Mouse (Mus musculus) midbrain, postnatal 0 days (tissue): ENCODE data around the gene Rpl10a. TPM values are rescaled to one million over a fixed set of nuclear protein-coding genes. Genes with fewer than 3 reads are reported as not detected.

ENCODE experiments used
- ATAC-seq: fragments of 200-750 bp; cut with Nextera tagmentation; 2 replicates; pipeline ENCODE4 v1.8.0; 2017; ENCODE audit warnings: moderate number of reproducible peaks, mild to moderate bottlenecking, moderate TSS enrichment, moderate library complexity; ENCODE audit not compliant: low FRiP score
- DNase-seq: peaks from one replicate; pipeline ENCODE4 v3.0.0-alpha.2; 2015; ENCODE audit warnings: low spot score
- H3K27ac ChIP-seq: fragments of 300-500 bp; sonication (generic); 2 replicates; pipeline ENCODE4 v1.5.1; 2014; ENCODE audit warnings: low read depth, mild to moderate bottlenecking, low read length, mixed read lengths
- H3K27me3 ChIP-seq: fragments of 300-500 bp; sonication (generic); 2 replicates; pipeline ENCODE4 v1.6.1; 2014; ENCODE audit warnings: low read length, control low read depth, mixed read lengths; ENCODE audit not compliant: insufficient read depth
- H3K36me3 ChIP-seq: fragments of 300-500 bp; sonication (generic); 2 replicates; pipeline ENCODE4 v1.6.1; 2014; ENCODE audit warnings: low read length, control low read depth, mixed read lengths; ENCODE audit not compliant: insufficient read depth
- H3K4me1 ChIP-seq: fragments of 300-500 bp; sonication (generic); 2 replicates; pipeline ENCODE4 v1.6.1; 2014; ENCODE audit warnings: mild to moderate bottlenecking, control low read depth, antibody characterized with exemption, low read length, mixed read lengths; ENCODE audit not compliant: insufficient read depth
- H3K4me2 ChIP-seq: fragments of 300-500 bp; sonication (generic); 2 replicates; pipeline ENCODE4 v1.6.1; 2014; ENCODE audit warnings: low read depth, mild to moderate bottlenecking, low read length, mixed read lengths; ENCODE audit not compliant: poor library complexity, severe bottlenecking
- H3K4me3 ChIP-seq: fragments of 300-500 bp; sonication (generic); 2 replicates; pipeline ENCODE4 v1.5.1; 2014; ENCODE audit warnings: low read depth, mild to moderate bottlenecking, low read length, moderate library complexity
- H3K9ac ChIP-seq: fragments of 300-500 bp; sonication (generic); replicated peaks from 2 replicates; pipeline ENCODE4 v1.6.1; 2014; ENCODE audit warnings: mild to moderate bottlenecking, low read length, moderate library complexity, mixed read lengths; ENCODE audit not compliant: poor library complexity, severe bottlenecking
- H3K9me3 ChIP-seq: fragments of 300-500 bp; sonication (generic); 2 replicates; pipeline ENCODE4 v1.6.1; 2016; ENCODE audit warnings: low read length, control low read depth
- CTCF ChIP-seq: IDR thresholded peaks from 2 replicates; pipeline ENCODE4 v1.5.1; 2016; ENCODE audit warnings: antibody characterized with exemption, mild to moderate bottlenecking
- WGBS: fragments of 180-500 bp; shearing (Covaris S2); extraction: QIAGEN DNeasy Blood & Tissue Kit; methylation state at CpG from one replicate; pipeline ENCODE4 v1.1.7; 2014; 5-methylcytosine and 5-hydroxymethylcytosine counted together
- polyA plus RNA-seq: library from polyadenylated mRNA; unstranded; fragments of >200 nt; fragmentation: Nextera tagmentation; extraction: Ambion mirVana; gene quantifications from 2 replicates; pipeline ENCODE4 v1.2.1, GENCODE M21; 2015
- total RNA-seq: library from RNA; depleted of rRNA; stranded (reverse); fragments of >200 nt; gene quantifications from 2 replicates; pipeline ENCODE4 v1.2.3, GENCODE M21; 2014

Gene Rpl10a
- total and polyA plus RNA-seq, 2 experiments from 2014 or later: 365 to 810 TPM

GRCm38 (mm10) chr17:28347327-28347726, 19.1 kb downstream of the Rpl10a start:
- Histone ChIP-seq H3K4me2 (no peak overlapping the region), H3K4me3 (no peak overlapping the region), H3K27me3 (peaks cover 10% of the 10 kb centered on the region), H3K9ac (no peak overlapping the region), H3K36me3 (no peaks in the 10 kb centered on the region), H3K27ac (no peak overlapping the region), H3K4me1 (peaks cover 6% of the 10 kb centered on the region; the same call in 1 of the 2 replicates), H3K9me3 (no peaks in the 10 kb centered on the region)
- WGBS: 81% methylated on average over 10 of the region's 10 CpGs
- TF ChIP-seq CTCF: no peak
- ATAC-seq: no peak
- no peak for DNase-seq

- no peak for TF ChIP-seq CTCF
- no peak for DNase-seq
- Histone ChIP-seq H3K4me2 (no peak overlapping the region), H3K9ac (no peak overlapping the region), H3K27me3 (peaks cover 11% of the 10 kb centered on the region), H3K4me1 (peaks cover 6% of the 10 kb centered on the region; the same call in 1 of the 2 replicates), H3K9me3 (no peaks in the 10 kb centered on the region), H3K27ac (no peak overlapping the region), H3K36me3 (no peaks in the 10 kb centered on the region), H3K4me3 (no peak overlapping the region)
- WGBS: 57% methylated on average over 6 of the region's 6 CpGs
- ATAC-seq: no peak
These were observed 19.9 kb downstream of the Rpl10a start for GRCm38 (mm10) chr17:28348211-28348610.

DNA sequence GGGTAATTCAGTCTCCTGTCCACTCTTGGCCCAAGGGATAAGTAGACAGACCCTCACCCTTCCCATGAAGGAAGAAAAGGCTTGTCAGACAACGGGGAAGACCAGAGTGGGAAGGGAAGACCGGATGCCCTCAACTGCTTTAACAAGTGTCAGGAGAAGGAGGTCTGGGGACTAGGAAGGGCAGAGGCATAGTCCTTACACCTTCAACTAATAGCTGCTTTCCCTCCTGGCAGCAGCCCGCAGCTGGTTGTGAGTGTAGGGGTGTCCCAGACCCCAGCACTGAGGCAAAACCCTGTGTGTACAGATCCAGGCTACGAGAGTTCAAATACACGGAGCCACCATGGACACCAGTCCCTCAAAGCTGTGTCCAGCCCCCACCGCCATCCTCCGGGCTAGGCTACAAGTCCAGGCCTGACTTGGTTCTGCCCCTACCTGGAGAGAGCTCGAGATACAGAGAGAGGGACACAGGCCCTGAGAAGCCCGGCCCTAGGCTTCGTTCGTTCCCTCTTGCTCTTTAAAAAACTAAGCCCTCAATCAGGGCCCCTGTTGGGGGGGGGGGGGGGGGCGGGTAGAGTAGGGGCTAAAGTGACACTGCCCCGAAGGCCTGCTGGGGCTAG, 21.1 kb downstream of the Rpl10a start:
- no peak for ATAC-seq

GRCm38 (mm10) chr17:28349901-28350465, 21.7 kb downstream of the Rpl10a start:
- Histone ChIP-seq H3K9me3 (no peaks in the 10 kb centered on the region), H3K9ac (peak overlapping the region; percentile 62), H3K4me3 (peak overlapping the region; percentile 49), H3K27me3 (peaks cover 11% of the 10 kb centered on the region), H3K27ac (peak overlapping the region; percentile 62; the same call in 1 of the 2 replicates), H3K36me3 (no peaks in the 10 kb centered on the region), H3K4me1 (peaks cover 6% of the 10 kb centered on the region; the same call in 1 of the 2 replicates), H3K4me2 (peak overlapping the region; percentile 97)
- ATAC-seq (peak; percentile 35), DNase-seq (no peak)
- no peak for TF ChIP-seq CTCF
- WGBS: 2% methylated on average over 17 of the region's 54 CpGs

More for the DNA sequence above, 21.1 kb downstream of the Rpl10a start:
- Histone ChIP-seq H3K9me3 (no peaks in the 10 kb centered on the region), H3K27ac (no peak overlapping the region), H3K4me2 (peak overlapping the region; percentile 97), H3K9ac (peak overlapping the region; percentile 62; the same call in 1 of the 2 replicates), H3K4me1 (peaks cover 6% of the 10 kb centered on the region; the same call in 1 of the 2 replicates), H3K27me3 (peaks cover 11% of the 10 kb centered on the region), H3K4me3 (peak overlapping the region; percentile 49), H3K36me3 (no peaks in the 10 kb centered on the region)
- DNase-seq: no peak
- 27% methylated on average over 11 of the region's 13 CpGs for WGBS
- TF ChIP-seq CTCF: no peak

DNA sequence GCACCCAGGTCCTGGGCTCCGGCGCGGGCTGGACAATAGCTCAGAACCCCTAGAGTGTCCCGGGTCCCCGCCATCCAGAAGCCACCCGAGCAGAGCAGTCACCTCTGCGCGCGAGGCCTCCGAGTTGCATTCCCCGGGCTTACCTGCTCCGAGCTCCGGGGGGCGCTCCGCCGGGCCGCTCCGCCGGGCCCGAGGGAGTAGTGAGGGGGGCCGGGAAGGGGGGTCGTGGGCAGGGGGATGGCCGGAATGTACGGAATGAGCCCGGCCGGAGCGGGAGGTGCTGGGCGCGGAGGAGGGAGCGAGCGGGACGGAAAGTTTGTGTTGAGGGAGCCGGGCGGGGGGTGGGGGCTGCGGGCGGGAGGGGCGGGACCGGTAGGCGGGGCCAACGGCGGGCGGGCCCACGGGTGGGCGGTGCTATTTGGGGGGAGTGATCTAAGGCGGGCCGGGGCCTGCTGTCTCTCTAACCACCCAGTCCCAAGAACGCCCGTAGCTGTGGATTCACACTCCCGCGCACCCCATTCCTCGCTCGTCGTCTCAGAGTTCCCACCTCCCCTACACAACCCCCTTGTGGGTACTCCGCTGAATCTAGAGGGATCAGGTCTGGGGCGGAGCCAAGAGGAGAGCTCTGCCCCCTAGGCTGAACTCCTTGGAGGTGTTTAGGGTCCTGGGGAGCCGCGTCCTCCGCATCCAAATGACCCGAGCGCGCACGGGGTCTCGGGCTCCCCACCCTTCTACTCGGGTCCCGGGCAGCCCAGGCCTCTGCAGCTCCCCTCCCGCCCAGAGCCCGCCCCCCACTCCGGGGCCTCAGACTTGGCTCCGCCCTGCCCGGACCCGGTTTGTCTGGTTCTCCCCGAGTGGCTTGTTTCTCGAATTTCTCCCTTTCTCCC, 22.4 kb downstream of the Rpl10a start, which contains the start of gene Tead3:
Tead3 (minus strand) TSS at position 352 of the 887 bp plus-strand sequence.
- WGBS: 1% methylated on average over 54 of the region's 73 CpGs
- no peaks in the 10 kb centered on the region for H3K9me3 ChIP-seq
- TF ChIP-seq CTCF: peak; percentile 28

More for the DNA sequence above, 22.4 kb downstream of the Rpl10a start, which contains the start of gene Tead3:
- Histone ChIP-seq H3K36me3 (no peaks in the 10 kb centered on the region), H3K27me3 (peaks cover 11% of the 10 kb centered on the region), H3K27ac (peak within 1 kb of the TSS; percentile 62; the same call in 1 of the 2 replicates), H3K4me2 (peak within 1 kb of the TSS; percentile 97), H3K4me1 (peaks cover 6% of the 10 kb centered on the region; the same call in 1 of the 2 replicates), H3K4me3 (peak within 1 kb of the TSS; percentile 49), H3K9ac (peak within 1 kb of the TSS; percentile 62)
- peak; percentile 68 for DNase-seq
- ATAC-seq: peak; percentile 69
